Mouse (Mus musculus) megakaryocyte, embryonic 14.5 days (primary cell): ENCODE data around the gene Tas2r143.

Experiments used
- FLI1 ChIP-seq: IDR thresholded peaks from 2 replicates; pipeline ENCODE4 v1.6.1; 2012; ENCODE audit warnings: low read length, inconsistent platforms, mixed read lengths
- GATA1 ChIP-seq: IDR thresholded peaks from 3 replicates; pipeline ENCODE4 v1.6.1; 2012; ENCODE audit warnings: mixed read lengths, low read length, inconsistent platforms, borderline replicate concordance

GRCm38 (mm10) chr6:42361041-42361895, 38.8 kb upstream of the Tas2r143 start:
- no peak for TF ChIP-seq GATA1
- no peak for TF ChIP-seq FLI1
